Mouse (Mus musculus) heart, adult 2 months (tissue): ENCODE data around the gene Selenom. TPM values are rescaled to one million over a fixed set of nuclear protein-coding genes. Genes with fewer than 3 reads are reported as not detected.

ENCODE experiments used
- DNase-seq, 2 experiments: peaks; one replicate each; pipeline ENCODE4 v3.0.0; 2021
- H3K27ac ChIP-seq: fragments of 200-600 bp; 2 replicates; pipeline ENCODE4 v1.8.1; 2022
- H3K27me3 ChIP-seq: fragments of 200-500 bp; 2 replicates; pipeline ENCODE4 v1.6.1; 2012; ENCODE audit warnings: mild to moderate bottlenecking, low read length, inconsistent platforms, mixed read lengths; ENCODE audit not compliant: control insufficient read depth, insufficient read depth
- H3K36me3 ChIP-seq: fragments of 200-500 bp; 2 replicates; pipeline ENCODE4 v1.6.1; 2012; ENCODE audit warnings: low read length, inconsistent platforms; ENCODE audit not compliant: control insufficient read depth, insufficient read depth
- H3K4me1 ChIP-seq: fragments of 200-500 bp; 2 replicates; pipeline ENCODE4 v1.6.1; 2011; ENCODE audit warnings: low read length; ENCODE audit not compliant: control insufficient read depth, insufficient read depth
- H3K4me3 ChIP-seq: fragments of 200-600 bp; 2 replicates; pipeline ENCODE4 v1.8.1; 2022
- H3K79me2 ChIP-seq: fragments of 200-500 bp; replicated peaks from 2 replicates; pipeline ENCODE4 v1.6.1; 2012; ENCODE audit warnings: mild to moderate bottlenecking, inconsistent platforms, low read length, moderate library complexity, mixed read lengths; ENCODE audit not compliant: control insufficient read depth, insufficient read depth
- H3K9ac ChIP-seq: fragments of 200-500 bp; 2 replicates; pipeline ENCODE4 v1.6.1; 2012; ENCODE audit warnings: low read depth, mild to moderate bottlenecking, control low read depth, inconsistent platforms, low read length, mixed read lengths
- CTCF ChIP-seq: fragments of 200-600 bp; IDR thresholded peaks from 2 replicates; pipeline ENCODE4 v1.8.1; 2022; ENCODE audit warnings: antibody characterized with exemption, mild to moderate bottlenecking, moderate library complexity
- EP300 ChIP-seq: fragments of 200-500 bp; IDR thresholded peaks from 2 replicates; pipeline ENCODE4 v1.6.1; 2011; ENCODE audit warnings: low read depth, low read length, control low read depth; ENCODE audit not compliant: insufficient read depth
- POLR2A ChIP-seq: fragments of 200-500 bp; IDR thresholded peaks from 2 replicates; pipeline ENCODE4 v1.6.1; 2011; ENCODE audit warnings: mild to moderate bottlenecking, low read depth, low read length, control low read depth; ENCODE audit not compliant: insufficient read depth
- WGBS: fragments of 180-500 bp; shearing (Covaris S2); methylation state at CpG from one replicate; pipeline ENCODE4 v1.1.7; 2018; 5-methylcytosine and 5-hydroxymethylcytosine counted together
- intact Hi-C: fragments of 180-260 bp; cut with DNase I; formaldehyde crosslinking; loops from one replicate; pipeline ENCODE4 v1.15.1; 2025
- polyA plus RNA-seq: library from polyadenylated mRNA; depleted of rRNA; stranded (reverse); fragments of >200 nt; gene quantifications from 2 replicates; pipeline ENCODE4 v1.2.3, GENCODE M21; 2012
- total RNA-seq, 2 experiments: library from RNA; stranded (reverse); gene quantifications; 2 replicates each; pipeline ENCODE4 v1.2.3; 2021

Selenom gene
- total and polyA plus RNA-seq, 3 experiments = 41.7 to 78.3 (median 42.8) TPM

DNA sequence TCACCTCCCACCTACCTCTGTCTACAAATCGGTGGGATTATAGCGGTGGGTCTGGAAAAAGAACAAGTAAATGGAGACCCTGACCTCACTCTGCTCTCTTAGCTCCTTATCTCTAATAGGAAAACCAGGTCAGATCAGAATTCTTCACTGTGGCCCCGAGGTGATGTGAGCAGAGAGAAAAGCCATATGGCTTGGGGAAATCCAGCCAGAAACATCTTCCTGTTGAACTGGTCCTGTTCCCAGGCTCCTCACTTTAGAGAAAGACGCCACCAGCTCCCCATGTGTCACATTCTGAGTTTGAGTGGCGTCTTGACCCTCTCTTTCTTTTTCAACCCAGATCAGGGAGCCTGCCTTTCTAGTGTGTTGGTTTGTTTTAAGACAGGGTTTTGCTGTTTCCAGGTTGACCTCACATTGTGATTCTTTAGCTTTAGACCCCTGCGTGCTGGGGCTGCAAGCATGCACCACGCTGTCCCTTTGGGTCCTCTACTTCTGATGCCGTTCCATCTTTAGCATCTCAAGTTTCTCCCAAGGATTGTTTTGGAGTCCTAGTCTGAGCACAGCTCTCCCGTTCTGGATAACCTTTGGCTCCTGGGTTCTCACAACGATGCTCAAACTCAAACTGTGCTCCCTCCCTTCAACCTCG lies 5.4 kb downstream of the Selenom start:
- Histone ChIP-seq H3K36me3 (peaks cover 2% of the 10 kb centered on the region), H3K9ac (no peak overlapping the region)
- DNase-seq = no peak

DNA sequence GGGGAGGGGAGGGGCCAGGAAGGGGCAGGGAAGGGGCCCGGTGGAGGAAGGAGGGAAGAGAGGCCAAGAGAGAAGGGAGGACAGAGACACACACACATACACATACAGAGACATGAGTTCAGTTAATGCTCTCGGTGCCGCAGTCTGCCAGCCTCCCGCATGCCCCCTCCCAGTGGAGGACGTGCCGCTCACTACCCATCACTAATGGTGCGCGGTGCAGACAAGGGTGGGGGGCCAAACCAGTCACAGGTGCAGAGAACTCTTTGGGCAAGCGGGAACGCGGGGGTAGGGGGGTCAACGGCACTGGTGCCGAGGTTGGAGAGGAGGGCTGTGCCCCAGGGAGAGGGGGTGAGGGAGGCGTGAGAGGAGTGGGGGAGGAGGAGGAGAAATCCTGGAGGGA lies 6.4 kb downstream of the Selenom start:
- Histone ChIP-seq H3K27ac (no peak overlapping the region), H3K27me3 (no peaks in the 10 kb centered on the region), H3K79me2 (no peaks in the 10 kb centered on the region), H3K4me3 (no peak overlapping the region), H3K4me1 (peaks cover 7% of the 10 kb centered on the region), H3K36me3 (peaks cover 2% of the 10 kb centered on the region), H3K9ac (no peak overlapping the region)
- 75% methylated on average over 14 of the region's 14 CpGs for WGBS
- TF ChIP-seq POLR2A (no peak), EP300 (no peak), CTCF (no peak)
- DNase-seq = peak in 1 of 2 experiments; percentile 27
- intact Hi-C loops = no loop called here

More for the DNA sequence above, 5.4 kb downstream of the Selenom start:
- H3K4me3 ChIP-seq = no peak overlapping the region
- H3K27me3 ChIP-seq = no peaks in the 10 kb centered on the region
- 49% methylated on average over 11 of the region's 11 CpGs for WGBS
- H3K4me1 ChIP-seq = peaks cover 8% of the 10 kb centered on the region
- H3K79me2 ChIP-seq = no peaks in the 10 kb centered on the region
- no peak overlapping the region for H3K27ac ChIP-seq
- no peak for TF ChIP-seq POLR2A
- TF ChIP-seq EP300 = no peak
- TF ChIP-seq CTCF = no peak
- intact Hi-C loops = loop anchor here (5.0 to 10.0 kb wide), 2 partner anchors 127 to 175 kb away; partner anchors contain the start of gene Morc2a

GRCm38 (mm10) chr11:3521339-3522224 lies 7.1 kb downstream of the Selenom start:
- no peak for TF ChIP-seq EP300
- intact Hi-C loops = no loop called here
- H3K27ac ChIP-seq = no peak overlapping the region; the same call in 1 of the 2 replicates

GRCm38 (mm10) chr11:3522285-3523000 lies 8.0 kb downstream of the Selenom start:
- 76% methylated on average over 17 of the region's 17 CpGs for WGBS
- no peaks in the 10 kb centered on the region for H3K79me2 ChIP-seq
- no peaks in the 10 kb centered on the region for H3K27me3 ChIP-seq
- no peak overlapping the region for H3K4me3 ChIP-seq
- peaks cover 2% of the 10 kb centered on the region for H3K36me3 ChIP-seq
- intact Hi-C loops = no loop called here
- H3K9ac ChIP-seq = no peak overlapping the region
- 0 out of 2 replicates have a peak, but pooled peaks have one; percentile 8 for TF ChIP-seq POLR2A
- TF ChIP-seq EP300 = no peak
- DNase-seq = no peak
- no peak overlapping the region for H3K27ac ChIP-seq
- peaks cover 7% of the 10 kb centered on the region for H3K4me1 ChIP-seq

More at GRCm38 (mm10) chr11:3521339-3522224, 7.1 kb downstream of the Selenom start:
- Histone ChIP-seq H3K36me3 (peaks cover 2% of the 10 kb centered on the region), H3K4me1 (peaks cover 7% of the 10 kb centered on the region), H3K27me3 (no peaks in the 10 kb centered on the region), H3K9ac (no peak overlapping the region), H3K4me3 (no peak overlapping the region), H3K79me2 (no peaks in the 10 kb centered on the region)
- DNase-seq = peak in 1 of 2 experiments; percentile 26
- WGBS = 71% methylated on average over 23 of the region's 23 CpGs

- H3K27ac ChIP-seq = no peak overlapping the region
- H3K36me3 ChIP-seq = peaks cover 2% of the 10 kb centered on the region
- WGBS = 84% methylated on average over 7 of the region's 7 CpGs
- no peaks in the 10 kb centered on the region for H3K79me2 ChIP-seq
- H3K27me3 ChIP-seq = no peaks in the 10 kb centered on the region
- H3K9ac ChIP-seq = no peak overlapping the region
- intact Hi-C loops = no loop called here
- TF ChIP-seq EP300 (no peak), POLR2A (no peak), CTCF (no peak)
- DNase-seq = no peak
- H3K4me3 ChIP-seq = no peak overlapping the region
- peaks cover 1% of the 10 kb centered on the region; the same call in 1 of the 2 replicates for H3K4me1 ChIP-seq
Measured at GRCm38 (mm10) chr11:3523840-3524582, 9.5 kb downstream of the Selenom start.
